Mouse (Mus musculus): ENCODE results near the gene Fbxl20. TPM values are rescaled to one million over a fixed set of nuclear protein-coding genes. Genes with fewer than 3 reads are reported as not detected.

The Fbxl20 gene
- polyA plus RNA-seq, 1 experiment from 2014 or later: 10.8 TPM

- Histone ChIP-seq H3K4me1 (replicated peaks; ENCODE audit: control insufficient read depth, insufficient read depth, low read length) (peaks cover 6% of the 10 kb centered on the region; the same call in 1 of the 2 replicates), H3K9ac (ENCODE audit: low read depth, low read length) (peak overlapping the region; percentile 92), H3K9me3 (ENCODE audit: control insufficient read depth, low read length) (no peaks in the 10 kb centered on the region), H3K4me2 (peak overlapping the region; percentile 99), H3K4me3 (ENCODE audit: low read depth, low read length) (peak overlapping the region; percentile 95), H3K27me3 (replicated peaks; ENCODE audit: control insufficient read depth, insufficient read depth, low read length) (no peaks in the 10 kb centered on the region), H3K27ac (ENCODE audit: low read depth, low read length) (peak overlapping the region; percentile 88), H3K36me3 (ENCODE audit: control insufficient read depth, insufficient read depth, low read length) (no peaks in the 10 kb centered on the region; the same call in 1 of the 2 replicates)
- under 1% methylated on average over 40 of the region's 57 CpGs for WGBS
- ATAC-seq (replicated peaks; ENCODE audit: low FRiP score) (peak; percentile 86), DNase-seq (ENCODE audit: low spot score) (peak; percentile 97)
Observed at GRCm38 (mm10) chr11:98149304-98149750, 876 bp downstream of the Fbxl20 start.

- Histone ChIP-seq H3K4me2 (peak overlapping the region; percentile 99), H3K27ac (ENCODE audit: low read depth, low read length) (peak overlapping the region; percentile 88), H3K4me1 (replicated peaks; ENCODE audit: control insufficient read depth, insufficient read depth, low read length) (peaks cover 6% of the 10 kb centered on the region; the same call in 1 of the 2 replicates), H3K9me3 (ENCODE audit: control insufficient read depth, low read length) (no peaks in the 10 kb centered on the region), H3K9ac (ENCODE audit: low read depth, low read length) (peak overlapping the region; percentile 92), H3K36me3 (ENCODE audit: control insufficient read depth, insufficient read depth, low read length) (no peaks in the 10 kb centered on the region; the same call in 1 of the 2 replicates), H3K4me3 (ENCODE audit: low read depth, low read length) (peak overlapping the region; percentile 95), H3K27me3 (replicated peaks; ENCODE audit: control insufficient read depth, insufficient read depth, low read length) (no peaks in the 10 kb centered on the region)
- ATAC-seq (replicated peaks; ENCODE audit: low FRiP score) (peak; percentile 24), DNase-seq (ENCODE audit: low spot score) (peak; percentile 63)
- WGBS: 2% methylated on average over 45 of the region's 45 CpGs
Observed at GRCm38 (mm10) chr11:98148551-98149301, 1.5 kb downstream of the Fbxl20 start.

- no peaks in the 10 kb centered on the region for H3K27me3 ChIP-seq (replicated peaks; ENCODE audit: control insufficient read depth, insufficient read depth, low read length)
- ATAC-seq (replicated peaks; ENCODE audit: low FRiP score): no peak
- peaks cover 6% of the 10 kb centered on the region; the same call in 1 of the 2 replicates for H3K4me1 ChIP-seq (replicated peaks; ENCODE audit: control insufficient read depth, insufficient read depth, low read length)
- 82% methylated on average over 7 of the region's 7 CpGs for WGBS
- H3K27ac ChIP-seq (ENCODE audit: low read depth, low read length): no peak overlapping the region
- no peak overlapping the region for H3K9ac ChIP-seq (ENCODE audit: low read depth, low read length)
- no peak overlapping the region for H3K4me2 ChIP-seq
- no peak overlapping the region for H3K4me3 ChIP-seq (ENCODE audit: low read depth, low read length)
- no peaks in the 10 kb centered on the region for H3K9me3 ChIP-seq (ENCODE audit: control insufficient read depth, low read length)
- H3K36me3 ChIP-seq (ENCODE audit: control insufficient read depth, insufficient read depth, low read length): no peaks in the 10 kb centered on the region
- no peak for DNase-seq (ENCODE audit: low spot score)
Observed at GRCm38 (mm10) chr11:98145856-98146255, 4.3 kb downstream of the Fbxl20 start.

- Histone ChIP-seq H3K9ac (ENCODE audit: low read depth, low read length) (no peak overlapping the region), H3K4me3 (ENCODE audit: low read depth, low read length) (no peak overlapping the region), H3K9me3 (ENCODE audit: control insufficient read depth, low read length) (no peaks in the 10 kb centered on the region), H3K4me1 (replicated peaks; ENCODE audit: control insufficient read depth, insufficient read depth, low read length) (no peaks in the 10 kb centered on the region), H3K27ac (ENCODE audit: low read depth, low read length) (no peak overlapping the region), H3K36me3 (ENCODE audit: control insufficient read depth, insufficient read depth, low read length) (no peaks in the 10 kb centered on the region), H3K4me2 (no peak overlapping the region), H3K27me3 (replicated peaks; ENCODE audit: control insufficient read depth, insufficient read depth, low read length) (no peaks in the 10 kb centered on the region)
- no peak for ATAC-seq (replicated peaks; ENCODE audit: low FRiP score)
- WGBS: 74% methylated on average over 2 of the region's 2 CpGs
- DNase-seq (ENCODE audit: low spot score): no peak
Observed at GRCm38 (mm10) chr11:98142545-98142944, 7.7 kb downstream of the Fbxl20 start.

- H3K27me3 ChIP-seq (replicated peaks; ENCODE audit: control insufficient read depth, insufficient read depth, low read length): no peaks in the 10 kb centered on the region
- no peaks in the 10 kb centered on the region for H3K36me3 ChIP-seq (ENCODE audit: control insufficient read depth, insufficient read depth, low read length)
- WGBS: 81% methylated on average over 7 of the region's 7 CpGs
- no peak overlapping the region for H3K4me2 ChIP-seq
- no peaks in the 10 kb centered on the region for H3K4me1 ChIP-seq (replicated peaks; ENCODE audit: control insufficient read depth, insufficient read depth, low read length)
- no peak overlapping the region for H3K4me3 ChIP-seq (ENCODE audit: low read depth, low read length)
- DNase-seq (ENCODE audit: low spot score) (no peak), ATAC-seq (replicated peaks; ENCODE audit: low FRiP score) (no peak)
- no peak overlapping the region for H3K27ac ChIP-seq (ENCODE audit: low read depth, low read length)
- no peak overlapping the region for H3K9ac ChIP-seq (ENCODE audit: low read depth, low read length)
- no peaks in the 10 kb centered on the region for H3K9me3 ChIP-seq (ENCODE audit: control insufficient read depth, low read length)
Observed at GRCm38 (mm10) chr11:98138894-98139293, 11.3 kb downstream of the Fbxl20 start.

GRCm38 (mm10) chr11:98137836-98138235, 12.4 kb downstream of the Fbxl20 start:
- no peak overlapping the region for H3K4me3 ChIP-seq (ENCODE audit: low read depth, low read length)
- H3K27me3 ChIP-seq (replicated peaks; ENCODE audit: control insufficient read depth, insufficient read depth, low read length): no peaks in the 10 kb centered on the region
- no peak overlapping the region for H3K4me2 ChIP-seq
- H3K9me3 ChIP-seq (ENCODE audit: control insufficient read depth, low read length): no peaks in the 10 kb centered on the region
- ATAC-seq (replicated peaks; ENCODE audit: low FRiP score) (no peak), DNase-seq (ENCODE audit: low spot score) (no peak)
- H3K4me1 ChIP-seq (replicated peaks; ENCODE audit: control insufficient read depth, insufficient read depth, low read length): no peaks in the 10 kb centered on the region
- no peak overlapping the region for H3K27ac ChIP-seq (ENCODE audit: low read depth, low read length)
- H3K36me3 ChIP-seq (ENCODE audit: control insufficient read depth, insufficient read depth, low read length): no peaks in the 10 kb centered on the region
- WGBS: 86% methylated on average over 11 of the region's 11 CpGs
- H3K9ac ChIP-seq (ENCODE audit: low read depth, low read length): no peak overlapping the region

GRCm38 (mm10) chr11:98134951-98135350, 15.3 kb downstream of the Fbxl20 start:
- Histone ChIP-seq H3K4me2 (no peak overlapping the region), H3K9me3 (ENCODE audit: control insufficient read depth, low read length) (no peaks in the 10 kb centered on the region), H3K36me3 (ENCODE audit: control insufficient read depth, insufficient read depth, low read length) (no peaks in the 10 kb centered on the region), H3K27ac (ENCODE audit: low read depth, low read length) (no peak overlapping the region), H3K4me3 (ENCODE audit: low read depth, low read length) (no peak overlapping the region), H3K9ac (ENCODE audit: low read depth, low read length) (no peak overlapping the region), H3K27me3 (replicated peaks; ENCODE audit: control insufficient read depth, insufficient read depth, low read length) (no peaks in the 10 kb centered on the region), H3K4me1 (replicated peaks; ENCODE audit: control insufficient read depth, insufficient read depth, low read length) (no peaks in the 10 kb centered on the region)
- 76% methylated on average over 4 of the region's 4 CpGs for WGBS
- DNase-seq (ENCODE audit: low spot score) (no peak), ATAC-seq (replicated peaks; ENCODE audit: low FRiP score) (no peak)

GRCm38 (mm10) chr11:98123424-98123823, 26.8 kb downstream of the Fbxl20 start:
- no peak overlapping the region for H3K4me2 ChIP-seq
- H3K27ac ChIP-seq (ENCODE audit: low read depth, low read length): no peak overlapping the region
- H3K27me3 ChIP-seq (replicated peaks; ENCODE audit: control insufficient read depth, insufficient read depth, low read length): no peaks in the 10 kb centered on the region
- ATAC-seq (replicated peaks; ENCODE audit: low FRiP score) (no peak), DNase-seq (ENCODE audit: low spot score) (no peak)
- H3K9ac ChIP-seq (ENCODE audit: low read depth, low read length): no peak overlapping the region
- H3K9me3 ChIP-seq (ENCODE audit: control insufficient read depth, low read length): no peaks in the 10 kb centered on the region
- H3K36me3 ChIP-seq (ENCODE audit: control insufficient read depth, insufficient read depth, low read length): peaks cover 3% of the 10 kb centered on the region; the same call in 1 of the 2 replicates
- WGBS: 80% methylated on average over 5 of the region's 5 CpGs
- no peaks in the 10 kb centered on the region for H3K4me1 ChIP-seq (replicated peaks; ENCODE audit: control insufficient read depth, insufficient read depth, low read length)
- H3K4me3 ChIP-seq (ENCODE audit: low read depth, low read length): no peak overlapping the region

GRCm38 (mm10) chr11:98114363-98114762, 35.8 kb downstream of the Fbxl20 start:
- 88% methylated on average over 1 of the region's 1 CpGs for WGBS
- H3K36me3 ChIP-seq (ENCODE audit: control insufficient read depth, insufficient read depth, low read length): peaks cover 6% of the 10 kb centered on the region
- no peak overlapping the region for H3K4me2 ChIP-seq
- no peaks in the 10 kb centered on the region for H3K9me3 ChIP-seq (ENCODE audit: control insufficient read depth, low read length)
- no peak overlapping the region for H3K27ac ChIP-seq (ENCODE audit: low read depth, low read length)
- H3K4me3 ChIP-seq (ENCODE audit: low read depth, low read length): no peak overlapping the region
- no peaks in the 10 kb centered on the region for H3K4me1 ChIP-seq (replicated peaks; ENCODE audit: control insufficient read depth, insufficient read depth, low read length)
- ATAC-seq (replicated peaks; ENCODE audit: low FRiP score) (no peak), DNase-seq (ENCODE audit: low spot score) (no peak)
- no peaks in the 10 kb centered on the region for H3K27me3 ChIP-seq (replicated peaks; ENCODE audit: control insufficient read depth, insufficient read depth, low read length)
- no peak overlapping the region for H3K9ac ChIP-seq (ENCODE audit: low read depth, low read length)

All from liver, embryonic 11.5 days (tissue).